In genomic region chr8:11203260-11204110, GRCm38 (mm10) we compare ENCODE assay signal across 14 mouse cellular contexts.
DNase-seq lines count a peak whose midpoint lies in the region; ATAC-seq and TF ChIP-seq lines count a peak whose summit lies in the region.
"Had no signal": no experiment of that assay in that cellular context is flagged by ENCODE, and none has a peak within 500 bp of the region (broad histone marks: within the 10 kb centered on the region; RNA-seq: fewer than 3 reads in every experiment).

No protein-coding gene starts in this region.

- no peaks in the 10 kb centered on the region for H3K9me3 ChIP-seq in CH12.LX (replicated peaks; ENCODE audit: low read length)
- H3K9me3 ChIP-seq in neural tube, embryonic 13.5 days: no peaks in the 10 kb centered on the region
- H3K9me3 ChIP-seq: embryonic facial prominence, embryonic 12.5 days; heart, embryonic 12.5 days had no signal

- peak; percentile 56 to 73 for DNase-seq in kidney, postnatal 4 days
- no peak for DNase-seq in kidney, postnatal 25 days
- DNase-seq in CH12.LX (ENCODE audit: extremely low read depth): peak; percentile 58
- no peak for DNase-seq in heart, adult 18-20 months
- no peak for DNase-seq in embryo, embryonic 10 days (ENCODE audit: low spot score)
- DNase-seq: adrenal gland, postnatal 10 days; cerebellum, adult 18-20 months; lung, embryonic 14.5 days; thymus, adult 18-20 months had no signal

- no peak for TF ChIP-seq RAD21 in CH12.LX (IDR thresholded peaks at IDR 0.05; ENCODE audit: low read depth, low read length)

- no peaks in the 10 kb centered on the region for H3K79me2 ChIP-seq in CH12.LX (replicated peaks; ENCODE audit: control insufficient read depth, extremely low read depth, insufficient read depth, poor library complexity, severe bottlenecking)

- in situ Hi-C loops in CH12.LX (cut with MboI; ENCODE audit: low pct_ligation_motif_present, low pct_unique_long_range_greater_than_20kb, low sequenced_read_pairs): no loop called here

- no peak for TF ChIP-seq POLR2A in CH12.LX (IDR thresholded peaks at IDR 0.05; ENCODE audit: low read depth, low read length)

- peaks cover 10 to 29% of the 10 kb centered on the region in 2 experiments for H3K4me1 ChIP-seq in CH12.LX (ENCODE audit: control insufficient read depth in 1 of 2, insufficient read depth in 2 of 2)
- H3K4me1 ChIP-seq in neural tube, embryonic 13.5 days (replicated peaks): peaks cover 15% of the 10 kb centered on the region
- H3K4me1 ChIP-seq: embryonic facial prominence, embryonic 12.5 days; heart, embryonic 12.5 days had no signal

- peak; percentile 66 for ATAC-seq in common myeloid progenitor, adult 5-6 weeks (replicated peaks; ENCODE audit: low read depth, poor library complexity, severe bottlenecking)
- ATAC-seq in neural tube, embryonic 13.5 days (ENCODE audit: low read depth): peak; percentile 62
- ATAC-seq: intestine, embryonic 16.5 days had no signal

- peak overlapping the region; percentile 12; the same call in 1 of the 2 replicates for H3K4me2 ChIP-seq in CH12.LX (ENCODE audit: insufficient read depth, low read depth, poor library complexity, severe bottlenecking)
- H3K4me2 ChIP-seq in neural tube, embryonic 13.5 days: no peak overlapping the region
- H3K4me2 ChIP-seq: embryonic facial prominence, embryonic 12.5 days; heart, embryonic 12.5 days; lung, embryonic 14.5 days had no signal

- dilution Hi-C loops in CH12.LX (cut with MboI; ENCODE audit: extremely low pct_ligation_motif_present, extremely low pct_unique_long_range_greater_than_20kb, low sequenced_read_pairs): no loop called here

- no peak for TF ChIP-seq CTCF in CH12.LX (conservative IDR thresholded peaks at IDR 0.05 in 1 of 2, IDR thresholded peaks at IDR 0.05 in 1 of 2; ENCODE audit: low read depth in 2 of 2, low read length in 2 of 2)

- WGBS in neural tube, embryonic 13.5 days: 60% methylated on average over 12 of the region's 12 CpGs

- no peaks in the 10 kb centered on the region for H3K36me3 ChIP-seq in CH12.LX (replicated peaks in 1 of 2; ENCODE audit: control insufficient read depth in 1 of 2, insufficient read depth in 1 of 2, low read length in 1 of 2)
- H3K36me3 ChIP-seq in neural tube, embryonic 13.5 days: no peaks in the 10 kb centered on the region

- no peak overlapping the region for H3K4me3 ChIP-seq in CH12.LX (replicated peaks in 1 of 3; ENCODE audit: low read depth in 2 of 3, low read length in 2 of 3, poor library complexity in 1 of 3)
- no peak overlapping the region for H3K4me3 ChIP-seq in neural tube, embryonic 13.5 days
- H3K4me3 ChIP-seq: embryonic facial prominence, embryonic 12.5 days; heart, embryonic 12.5 days had no signal

- H3K9ac ChIP-seq in CH12.LX (ENCODE audit: insufficient read depth, low read depth): no peak overlapping the region
- H3K9ac ChIP-seq in neural tube, embryonic 13.5 days: no peak overlapping the region
- H3K9ac ChIP-seq: embryonic facial prominence, embryonic 12.5 days; heart, embryonic 12.5 days; lung, embryonic 14.5 days had no signal

- no peak overlapping the region for H3K27ac ChIP-seq in CH12.LX (ENCODE audit: insufficient read depth, low read depth)
- H3K27ac ChIP-seq in neural tube, embryonic 13.5 days (replicated peaks): peak overlapping the region; percentile 62; the same call in 1 of the 2 replicates
- H3K27ac ChIP-seq: embryonic facial prominence, embryonic 12.5 days had no signal

- TF ChIP-seq EP300 in CH12.LX (IDR thresholded peaks at IDR 0.05; ENCODE audit: low read length): no peak

- H3K27me3 ChIP-seq in CH12.LX (replicated peaks): peaks cover 2% of the 10 kb centered on the region
- no peaks in the 10 kb centered on the region for H3K27me3 ChIP-seq in neural tube, embryonic 13.5 days
- H3K27me3 ChIP-seq: embryonic facial prominence, embryonic 12.5 days; heart, embryonic 12.5 days had no signal

TF ChIP-seq in CH12.LX, 34 proteins besides CTCF, POLR2A, EP300 and RAD21:
- no peak for TF ChIP-seq GABPA (IDR thresholded peaks at IDR 0.05; ENCODE audit: insufficient replicate concordance, low read depth, low read length)
- peak; percentile 43 for TF ChIP-seq BHLHE40 (IDR thresholded peaks at IDR 0.05; ENCODE audit: low read depth, low read length)

Comparison
In these comparisons a context has a peak if more than half of its experiments do, and no peak if none do; other contexts are left out.
1. DNase-seq: peak in kidney, postnatal 4 days (2 of 2) and CH12.LX (single experiment); none in kidney, postnatal 25 days (0 of 2), heart, adult 18-20 months (0 of 2) and embryo, embryonic 10 days (single experiment).